Mouse (Mus musculus): ENCODE measurements around the gene Msi2.

Msi2 gene

GRCm38 (mm10) chr11:88718050-88718765 lies at the start of gene Msi2:
Gene Msi2 (minus strand): TSS chr11:88718513.
- DNase-seq = peak; percentile 93

- no peak for DNase-seq
These were observed 47.3 kb upstream of the Msi2 start for GRCm38 (mm10) chr11:88765635-88766034.

- no peak for DNase-seq
These were observed 45.1 kb upstream of the Msi2 start for GRCm38 (mm10) chr11:88763371-88763770.

- DNase-seq = no peak
These were observed 41.2 kb upstream of the Msi2 start for GRCm38 (mm10) chr11:88759501-88759900.

GRCm38 (mm10) chr11:88758402-88758801 lies 40.1 kb upstream of the Msi2 start:
- DNase-seq = no peak

GRCm38 (mm10) chr11:88745306-88745705 lies 27.0 kb upstream of the Msi2 start:
- DNase-seq = no peak

- DNase-seq = no peak
These were observed 21.4 kb upstream of the Msi2 start for GRCm38 (mm10) chr11:88739574-88740295.

GRCm38 (mm10) chr11:88729363-88729762 lies 11.1 kb upstream of the Msi2 start:
- DNase-seq = no peak

- DNase-seq = peak; percentile 80
These were observed 10.2 kb upstream of the Msi2 start for GRCm38 (mm10) chr11:88728508-88728890.

- DNase-seq = peak; percentile 26
These were observed 9.6 kb upstream of the Msi2 start for GRCm38 (mm10) chr11:88727768-88728507.

- DNase-seq = no peak
These were observed 2.9 kb upstream of the Msi2 start for GRCm38 (mm10) chr11:88721144-88721636.

GRCm38 (mm10) chr11:88720261-88721143 lies 2.2 kb upstream of the Msi2 start:
- DNase-seq = no peak

GRCm38 (mm10) chr11:88719601-88720000 lies 1.3 kb upstream of the Msi2 start:
- DNase-seq = no peak

- DNase-seq = no peak
These were observed 668 bp upstream of the Msi2 start for GRCm38 (mm10) chr11:88718766-88719595.

GRCm38 (mm10) chr11:88717644-88718049 lies 666 bp downstream of the Msi2 start:
- DNase-seq = no peak

- DNase-seq = peak; percentile 34
These were observed 1.2 kb downstream of the Msi2 start for GRCm38 (mm10) chr11:88717016-88717643.

- peak; percentile 56 for DNase-seq
These were observed 2.0 kb downstream of the Msi2 start for GRCm38 (mm10) chr11:88716061-88716994.

- no peak for DNase-seq
These were observed 3.0 kb downstream of the Msi2 start for GRCm38 (mm10) chr11:88715299-88715698.

GRCm38 (mm10) chr11:88714127-88714526 lies 4.2 kb downstream of the Msi2 start:
- no peak for DNase-seq

GRCm38 (mm10) chr11:88713479-88713878 lies 4.8 kb downstream of the Msi2 start:
- no peak for DNase-seq

Data from thymus, postnatal 25 days (tissue).